Mouse (Mus musculus) ES-E14 (cell line): ENCODE results near the gene Dnajc13. TPM values are rescaled to one million over a fixed set of nuclear protein-coding genes. Genes with fewer than 3 reads are reported as not detected.
A peak's percentile ranks its signal among the peaks of the same experiment; 100 is the strongest.

Source experiments
- DNase-seq: peaks from one replicate; pipeline ENCODE4 v3.0.0-alpha.2; 2013; ENCODE audit warnings: low read depth, low spot score
- H3K27ac ChIP-seq: 2 replicates; pipeline ENCODE4 v1.5.1; 2012; ENCODE audit warnings: low read depth, mild to moderate bottlenecking, low read length, moderate library complexity, mixed read lengths; ENCODE audit not compliant: poor library complexity, insufficient read depth, severe bottlenecking
- H3K36me3 ChIP-seq: 2 replicates; pipeline ENCODE4 v1.6.1; 2012; ENCODE audit warnings: mild to moderate bottlenecking, low read length, moderate library complexity, mixed read lengths; ENCODE audit not compliant: control insufficient read depth, poor library complexity, insufficient read depth, severe bottlenecking
- H3K4me1 ChIP-seq, 2 experiments: fragments of 150-350 bp in 1 of 2; sonication (generic) in 1 of 2; 2 replicates each; pipeline ENCODE4 v1.6.1; 2012; ENCODE audit warnings: low read length in 2 of 2, mild to moderate bottlenecking in 1 of 2, mixed read lengths in 1 of 2; ENCODE audit not compliant: control insufficient read depth in 2 of 2, insufficient read depth in 2 of 2, poor library complexity in 1 of 2
- H3K4me3 ChIP-seq, 2 experiments: fragments of 150-350 bp in 1 of 2; sonication (generic) in 1 of 2; 2 replicates each; pipeline ENCODE4 v1.5.1; 2012; ENCODE audit warnings: low read length in 2 of 2, low read depth in 1 of 2, mild to moderate bottlenecking in 1 of 2, mixed read lengths in 1 of 2; ENCODE audit not compliant: insufficient read depth in 1 of 2, poor library complexity in 1 of 2, severe bottlenecking in 1 of 2
- H3K9ac ChIP-seq: 2 replicates; pipeline ENCODE4 v1.6.1; 2012; ENCODE audit warnings: low read depth, mild to moderate bottlenecking, low read length, mixed read lengths; ENCODE audit not compliant: poor library complexity, insufficient read depth, severe bottlenecking
- H3K9me3 ChIP-seq: fragments of 150-350 bp; sonication (generic); 2 replicates; pipeline ENCODE4 v1.6.1; 2012; ENCODE audit warnings: low read depth, mild to moderate bottlenecking, low read length; ENCODE audit not compliant: control insufficient read depth, insufficient read depth
- CHD2 ChIP-seq: IDR thresholded peaks from 2 replicates; pipeline ENCODE4 v1.6.1; 2014; ENCODE audit warnings: mild to moderate bottlenecking, low read depth, low read length, inconsistent platforms
- HCFC1 ChIP-seq: IDR thresholded peaks from 2 replicates; pipeline ENCODE4 v1.6.1; 2012; ENCODE audit warnings: low read length, inconsistent platforms, borderline replicate concordance; ENCODE audit not compliant: insufficient read depth
- MAFK ChIP-seq: IDR thresholded peaks from 2 replicates; pipeline ENCODE4 v1.6.1; 2014; ENCODE audit warnings: mild to moderate bottlenecking, low read depth, low read length, inconsistent platforms; ENCODE audit not compliant: insufficient read depth
- ZC3H11A ChIP-seq: IDR thresholded peaks from 2 replicates; pipeline ENCODE4 v1.6.1; 2012; ENCODE audit warnings: low read depth, mild to moderate bottlenecking, inconsistent platforms, low read length, borderline replicate concordance
- ZNF384 ChIP-seq: IDR thresholded peaks from 2 replicates; pipeline ENCODE4 v1.6.1; 2012; ENCODE audit warnings: low read depth, low read length, inconsistent platforms
- in situ Hi-C, 2 experiments: fragments of 600-800 bp; cut with MboI; formaldehyde crosslinking; loops; one replicate each; pipeline ENCODE4 v1.15.1; 2025; ENCODE audit warnings: low sequenced_read_pairs in 2 of 2, inconsistent platforms in 1 of 2; ENCODE audit not compliant: unreplicated experiment in 2 of 2
- total RNA-seq: library from RNA; depleted of rRNA; stranded (reverse); fragments of 300-350 nt; gene quantifications from 2 replicates; pipeline ENCODE4 v1.2.3, GENCODE M21; 2012; rRNA removed

The Dnajc13 gene
- total RNA-seq = 72.3 and 98.1 TPM in 2 replicates

DNA sequence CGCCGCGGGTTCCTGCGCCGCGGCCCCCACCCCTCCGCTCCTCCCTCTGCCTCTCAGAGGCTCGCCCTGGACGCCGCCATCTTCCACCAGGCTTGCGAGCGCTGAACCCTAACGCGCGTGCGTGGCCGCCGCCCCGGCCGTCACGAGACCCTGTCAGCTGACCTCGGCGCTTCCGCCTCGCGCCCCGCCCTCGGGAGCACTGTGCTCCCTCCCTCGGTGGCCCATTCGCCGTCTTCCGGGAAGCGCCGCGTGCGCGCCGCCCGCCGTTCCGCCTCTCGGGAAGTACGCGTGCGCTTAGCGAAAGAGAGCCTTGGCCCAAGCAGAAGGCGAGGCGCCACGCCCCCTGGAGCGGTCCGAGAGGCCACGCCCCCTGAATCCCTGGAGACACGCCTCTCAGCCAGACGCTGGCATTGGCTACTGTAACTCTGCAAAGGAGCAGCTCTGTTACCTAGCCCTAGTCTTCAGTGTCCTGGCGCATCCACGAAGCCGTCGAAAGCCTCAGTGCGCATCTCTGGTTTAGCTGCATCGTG, at the start of gene Dnajc13:
Gene Dnajc13 (minus strand): TSS at position 108 of the 530 bp plus-strand sequence.
- no peaks in the 10 kb centered on the region for H3K9me3 ChIP-seq
- TF ChIP-seq HCFC1 (peak; percentile 63), CHD2 (no peak)
- H3K4me1 ChIP-seq = peaks cover 4 to 6% of the 10 kb centered on the region in 2 experiments; a peak in 1 of 4 replicates
- peak within 1 kb of the TSS; percentile 73 for H3K27ac ChIP-seq
- no peaks in the 10 kb centered on the region for H3K36me3 ChIP-seq
- peak within 1 kb of the TSS; percentile 91 for H3K9ac ChIP-seq
- in situ Hi-C loops = no loop called here
- H3K4me3 ChIP-seq = peak within 1 kb of the TSS; percentile 85 to 87
- DNase-seq = peak; percentile 93

DNA sequence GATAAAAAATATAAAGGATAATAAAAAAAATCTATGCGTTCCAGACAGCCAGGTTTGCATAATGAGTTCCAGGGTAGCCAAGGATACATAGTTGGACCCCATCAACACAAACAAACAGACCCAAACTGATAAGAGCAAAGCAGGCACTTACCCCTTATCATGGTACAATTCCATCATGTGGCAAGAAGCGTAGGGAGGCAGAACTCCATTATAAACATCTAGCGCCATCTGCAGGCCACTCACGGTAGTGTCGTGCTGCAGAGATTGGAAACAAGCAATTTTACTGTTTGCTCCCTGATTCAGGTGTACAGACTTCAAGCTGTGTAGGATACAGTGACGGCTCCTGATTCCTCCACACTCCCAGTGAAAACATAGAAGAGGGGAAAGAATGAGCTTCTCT, 44.0 kb upstream of the Dnajc13 start:
- TF ChIP-seq HCFC1 (no peak), ZNF384 (no peak), MAFK (no peak), ZC3H11A (peak; percentile 88), CHD2 (no peak)
- no peaks in the 10 kb centered on the region; a peak in 1 of 4 replicates for H3K4me1 ChIP-seq
- H3K4me3 ChIP-seq = no peak overlapping the region
- no peak overlapping the region for H3K27ac ChIP-seq
- in situ Hi-C loops = no loop called here
- H3K9me3 ChIP-seq = no peaks in the 10 kb centered on the region
- H3K36me3 ChIP-seq = no peaks in the 10 kb centered on the region
- no peak overlapping the region for H3K9ac ChIP-seq
- peak; percentile 68 for DNase-seq

- DNase-seq = no peak
Measured at GRCm38 (mm10) chr9:104305333-104306111, 42.8 kb upstream of the Dnajc13 start.

GRCm38 (mm10) chr9:104304800-104305199, 42.1 kb upstream of the Dnajc13 start:
- Histone ChIP-seq H3K36me3 (no peaks in the 10 kb centered on the region), H3K27ac (no peak overlapping the region), H3K9ac (no peak overlapping the region), H3K4me1 (peaks cover 0 to 2% of the 10 kb centered on the region in 2 experiments; a peak in 1 of 4 replicates), H3K9me3 (no peaks in the 10 kb centered on the region), H3K4me3 (no peak overlapping the region)
- TF ChIP-seq HCFC1 (no peak), ZNF384 (no peak), ZC3H11A (no peak), MAFK (no peak), CHD2 (no peak)
- DNase-seq = no peak
- in situ Hi-C loops = no loop called here

More at GRCm38 (mm10) chr9:104305333-104306111, 42.8 kb upstream of the Dnajc13 start:
- Histone ChIP-seq H3K4me3 (no peak overlapping the region), H3K36me3 (no peaks in the 10 kb centered on the region), H3K9ac (no peak overlapping the region), H3K4me1 (peaks cover 0 to 2% of the 10 kb centered on the region in 2 experiments; a peak in 1 of 4 replicates), H3K27ac (no peak overlapping the region), H3K9me3 (no peaks in the 10 kb centered on the region)
- TF ChIP-seq HCFC1 = no peak
- no peak for TF ChIP-seq ZC3H11A
- TF ChIP-seq CHD2 = no peak
- TF ChIP-seq ZNF384 = no peak
- TF ChIP-seq MAFK = no peak
- in situ Hi-C loops = no loop called here
